Mouse (Mus musculus) cerebellum, adult 2 months (tissue): Measurements from ENCODE around the gene Arhgef19. TPM values are rescaled to one million over a fixed set of nuclear protein-coding genes. Genes with fewer than 3 reads are reported as not detected.
A peak's percentile ranks its signal among the peaks of the same experiment; 100 is the strongest.

Experiments used
- DNase-seq, 2 experiments: peaks; one replicate each; pipeline ENCODE4 v3.0.0; 2021
- H3K27ac ChIP-seq: fragments of 200-500 bp; 2 replicates; pipeline ENCODE4 v1.5.1; 2012; ENCODE audit warnings: low read length, control low read depth, inconsistent platforms; ENCODE audit not compliant: insufficient read depth
- H3K27me3 ChIP-seq: fragments of 200-500 bp; 2 replicates; pipeline ENCODE4 v1.6.1; 2012; ENCODE audit warnings: inconsistent platforms, mild to moderate bottlenecking, low read length, moderate library complexity; ENCODE audit not compliant: control insufficient read depth, insufficient read depth
- H3K4me1 ChIP-seq: fragments of 200-500 bp; 2 replicates; pipeline ENCODE4 v1.6.1; 2011; ENCODE audit warnings: low read length; ENCODE audit not compliant: control insufficient read depth, insufficient read depth
- H3K4me3 ChIP-seq: fragments of 200-500 bp; replicated peaks from 2 replicates; pipeline ENCODE3; 2011; ENCODE audit warnings: mild to moderate bottlenecking, low read depth, low read length, control low read depth; ENCODE audit not compliant: insufficient read depth
- CTCF ChIP-seq: fragments of 200-500 bp; IDR thresholded peaks from 2 replicates; pipeline ENCODE4 v1.5.1; 2011; ENCODE audit warnings: low read depth, mild to moderate bottlenecking, control low read depth, low read length, moderate library complexity, borderline replicate concordance; ENCODE audit not compliant: insufficient read depth
- POLR2A ChIP-seq: fragments of 200-500 bp; IDR thresholded peaks from 2 replicates; pipeline ENCODE4 v1.6.1; 2011; ENCODE audit warnings: low read length, control low read depth, borderline replicate concordance; ENCODE audit not compliant: insufficient read depth
- WGBS: fragments of 180-500 bp; shearing (Covaris S2); methylation state at CpG from one replicate; pipeline ENCODE4 v1.1.7; 2018; 5-methylcytosine and 5-hydroxymethylcytosine counted together
- polyA plus RNA-seq: library from polyadenylated mRNA; depleted of rRNA; stranded (reverse); fragments of >200 nt; gene quantifications from 2 replicates; pipeline ENCODE4 v1.2.3, GENCODE M21; 2012; rRNA removed

Arhgef19 gene
- polyA plus RNA-seq = 14.0 and 15.0 TPM in 2 replicates

DNA sequence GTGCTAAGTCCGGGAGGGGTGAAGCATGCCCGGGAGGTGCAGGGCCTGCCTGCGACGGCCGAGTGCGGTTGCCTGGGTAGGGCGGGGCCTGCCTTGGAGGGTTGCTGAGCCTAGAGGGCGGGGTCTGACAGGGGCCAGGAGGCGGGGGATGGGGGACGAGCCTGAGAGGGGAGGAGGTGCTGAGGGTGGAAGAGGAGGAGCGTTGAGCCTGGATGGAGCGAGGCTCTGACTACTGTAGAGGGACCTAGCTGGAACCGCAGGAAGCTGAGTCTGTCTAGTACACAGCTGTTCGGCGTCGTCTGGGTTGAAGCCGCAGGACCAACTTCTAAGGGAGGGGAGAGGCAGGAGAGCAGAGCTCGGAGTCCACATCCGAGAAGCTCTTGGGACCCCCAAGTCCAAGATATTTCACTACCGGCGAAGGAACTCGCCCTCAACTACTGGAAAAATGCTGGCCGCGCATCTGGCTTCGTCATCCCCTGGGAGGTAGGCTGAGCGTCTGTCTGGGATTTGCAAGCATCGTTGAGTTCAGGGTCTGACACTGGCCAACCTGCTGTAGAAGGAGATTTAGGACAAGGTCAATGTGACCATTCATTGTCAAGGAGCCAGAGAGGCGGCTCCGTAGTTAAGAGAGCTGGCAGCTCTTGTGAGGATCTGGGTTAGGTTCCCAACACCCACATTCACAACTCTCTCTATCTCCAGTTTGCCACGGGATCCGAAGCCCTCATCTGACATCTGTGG is at the start of gene Arhgef19:
TSS of gene Arhgef19 (plus strand) at position 112 of the 738 bp plus-strand sequence.
- Histone ChIP-seq H3K27ac (no peak within 1 kb of the TSS), H3K4me1 (0 out of 2 replicates have a peak, but pooled peaks cover 3% of the 10 kb centered on the region), H3K4me3 (peak within 1 kb of the TSS; percentile 36), H3K27me3 (no peaks in the 10 kb centered on the region; the same call in 1 of the 2 replicates)
- peak; percentile 50 to 57 for DNase-seq
- WGBS = 3% methylated on average over 31 of the region's 31 CpGs
- TF ChIP-seq POLR2A (no peak), CTCF (no peak)

DNA sequence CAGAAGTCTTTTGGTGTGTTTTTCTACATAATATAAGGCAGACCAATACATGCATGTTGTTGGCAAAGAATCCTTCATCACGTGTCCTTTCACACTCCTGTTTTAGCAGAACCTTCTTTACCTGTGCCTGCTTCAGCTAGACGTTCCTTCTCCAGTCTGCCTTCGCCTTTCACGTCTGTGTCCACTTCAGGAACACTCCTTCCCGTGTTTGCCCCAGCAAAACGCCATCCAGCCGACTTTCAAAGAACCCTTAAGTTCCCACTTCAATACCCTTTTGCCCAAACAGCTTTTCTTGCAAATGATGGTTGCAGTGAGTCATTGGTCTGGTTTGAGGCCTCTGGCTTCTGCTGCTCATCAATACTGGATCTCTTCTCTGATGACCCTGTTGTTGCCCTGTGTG is 48.0 kb upstream of the Arhgef19 start:
- H3K27me3 ChIP-seq = no peaks in the 10 kb centered on the region
- H3K27ac ChIP-seq = no peak overlapping the region
- DNase-seq = no peak
- H3K4me3 ChIP-seq = no peak overlapping the region
- H3K4me1 ChIP-seq = no peaks in the 10 kb centered on the region
- no peak for TF ChIP-seq POLR2A
- WGBS = 90% methylated on average over 7 of the region's 7 CpGs

DNA sequence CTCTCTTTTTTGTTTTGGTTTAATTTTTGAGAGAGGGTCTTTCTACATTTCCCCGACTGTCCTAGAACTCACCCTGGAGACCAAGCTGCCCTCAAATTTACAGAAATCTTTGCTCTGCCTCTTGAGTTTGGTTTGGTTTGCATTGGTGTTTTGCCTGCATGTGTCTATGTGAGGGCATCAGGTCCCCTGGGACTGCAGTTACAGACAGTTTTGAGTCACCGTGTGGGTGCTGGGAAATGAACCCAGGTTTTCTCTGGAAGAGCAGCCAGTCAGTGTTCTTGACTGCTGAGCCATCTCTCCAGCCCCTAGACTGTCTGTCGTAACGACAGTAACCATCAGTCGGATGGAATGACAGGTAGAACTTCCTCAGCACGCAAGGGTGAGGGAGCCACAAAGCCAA is 44.7 kb upstream of the Arhgef19 start:
- no peak for DNase-seq
- no peak overlapping the region for H3K4me3 ChIP-seq
- H3K27me3 ChIP-seq = no peaks in the 10 kb centered on the region
- TF ChIP-seq POLR2A (no peak), CTCF (no peak)
- no peak overlapping the region for H3K27ac ChIP-seq
- H3K4me1 ChIP-seq = no peaks in the 10 kb centered on the region
- WGBS = 93% methylated on average over 6 of the region's 6 CpGs

DNA sequence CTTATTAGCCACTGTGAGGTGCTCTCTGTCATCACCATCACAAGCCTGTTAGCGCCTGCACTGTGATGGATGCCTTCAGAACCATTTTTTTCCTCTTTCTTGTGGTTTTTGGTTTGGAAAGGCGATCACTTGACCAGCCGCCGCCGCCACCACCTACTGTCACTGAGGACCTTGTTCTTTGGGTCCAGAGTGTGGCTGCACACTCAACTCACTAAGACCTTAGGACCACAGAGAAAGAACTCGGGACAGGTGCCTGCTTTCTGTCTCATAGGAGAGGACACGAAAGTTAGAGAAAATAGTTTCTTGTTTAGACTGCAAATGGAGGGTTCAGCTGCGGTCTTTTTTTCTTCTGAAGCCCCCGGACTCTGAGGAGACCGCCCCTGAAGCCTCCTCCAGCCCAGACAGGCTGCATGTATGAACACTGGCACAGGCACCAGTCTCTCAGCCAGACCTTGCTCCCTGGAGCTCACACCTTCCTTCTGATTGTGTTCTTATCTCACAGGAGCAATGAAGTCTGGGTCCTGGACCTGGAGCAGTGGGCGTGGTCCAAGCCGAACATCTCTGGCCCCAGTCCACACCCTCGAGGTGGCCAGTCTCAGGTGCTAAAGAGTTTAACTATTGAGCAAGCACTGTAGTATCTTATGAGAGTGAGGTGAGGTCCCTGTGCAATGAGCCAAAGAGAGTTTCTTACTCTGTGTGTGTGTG is 42.2 kb upstream of the Arhgef19 start:
- Histone ChIP-seq H3K4me1 (no peaks in the 10 kb centered on the region), H3K4me3 (no peak overlapping the region), H3K27me3 (no peaks in the 10 kb centered on the region), H3K27ac (no peak overlapping the region)
- TF ChIP-seq POLR2A = no peak
- TF ChIP-seq CTCF = no peak
- 97% methylated on average over 13 of the region's 13 CpGs for WGBS
- DNase-seq = no peak

DNA sequence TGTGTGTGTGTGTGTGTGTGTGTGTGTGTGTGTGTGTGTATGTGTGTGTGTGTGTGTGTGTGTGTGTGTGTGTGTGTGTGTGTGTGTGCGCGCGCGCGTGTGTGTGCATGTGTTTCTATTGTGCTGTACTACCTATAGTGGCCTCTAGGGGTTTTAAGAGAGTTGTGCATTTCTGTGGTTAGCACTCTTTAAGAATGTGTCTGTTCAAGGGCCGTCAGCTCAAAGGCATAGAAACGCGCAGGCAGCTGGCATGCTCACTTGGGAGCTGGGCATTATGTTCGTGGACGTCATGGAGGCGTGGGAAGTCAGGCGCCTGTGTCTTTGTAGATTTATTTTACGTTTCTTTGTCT is 41.6 kb upstream of the Arhgef19 start:
- H3K4me3 ChIP-seq = no peak overlapping the region
- H3K27me3 ChIP-seq = no peaks in the 10 kb centered on the region
- 95% methylated on average over 8 of the region's 13 CpGs for WGBS
- DNase-seq = no peak
- no peak overlapping the region for H3K27ac ChIP-seq
- TF ChIP-seq CTCF (0 out of 2 replicates have a peak, but pooled peaks have one; percentile 6), POLR2A (no peak)
- H3K4me1 ChIP-seq = no peaks in the 10 kb centered on the region

DNA sequence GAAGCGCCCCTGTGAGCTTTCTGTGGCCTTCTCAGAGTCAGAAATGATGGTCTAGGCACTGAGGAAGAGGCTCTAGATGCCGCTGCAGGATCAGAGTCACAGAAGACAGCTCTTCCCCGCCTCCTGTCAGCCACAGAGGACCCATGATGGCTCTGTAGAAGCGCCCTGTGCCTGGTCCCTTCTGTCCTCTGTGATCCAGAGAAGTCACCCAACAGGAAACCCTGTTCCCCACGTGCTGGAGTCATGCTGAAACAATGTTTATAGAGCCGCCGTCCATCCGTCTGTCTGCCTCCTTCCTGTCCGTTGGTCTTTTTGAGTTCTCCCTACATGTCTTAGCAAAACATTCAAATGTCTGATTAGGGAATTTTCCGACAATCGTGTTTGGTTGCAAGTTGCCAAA is 38.4 kb upstream of the Arhgef19 start:
- no peak for TF ChIP-seq POLR2A
- no peaks in the 10 kb centered on the region for H3K27me3 ChIP-seq
- no peak for DNase-seq
- no peak overlapping the region for H3K27ac ChIP-seq
- no peaks in the 10 kb centered on the region for H3K4me1 ChIP-seq
- 80% methylated on average over 11 of the region's 11 CpGs for WGBS
- no peak overlapping the region for H3K4me3 ChIP-seq

DNA sequence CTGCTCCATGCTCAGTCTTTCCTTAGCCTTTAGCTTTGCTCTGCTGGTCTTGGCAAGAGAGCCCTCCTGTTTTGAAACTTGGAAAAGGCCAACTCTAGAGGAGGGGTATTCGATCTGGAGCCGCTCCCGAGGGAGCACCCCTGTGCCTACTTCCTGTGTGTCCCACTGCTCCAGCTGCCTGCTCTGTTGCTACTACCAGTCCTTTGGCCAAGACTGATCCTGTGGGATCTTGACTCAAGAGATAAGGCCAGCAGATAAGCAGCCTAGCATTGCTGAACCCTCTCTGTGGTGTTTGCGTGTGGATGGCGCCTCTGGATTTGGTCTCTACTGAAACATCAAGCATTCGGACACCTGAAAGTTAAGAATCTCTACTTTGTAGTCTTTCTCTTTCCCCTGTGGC is 37.1 kb upstream of the Arhgef19 start:
- WGBS = 80% methylated on average over 6 of the region's 6 CpGs
- no peak for TF ChIP-seq CTCF
- no peak for TF ChIP-seq POLR2A
- Histone ChIP-seq H3K27me3 (no peaks in the 10 kb centered on the region), H3K4me1 (no peaks in the 10 kb centered on the region), H3K4me3 (no peak overlapping the region), H3K27ac (no peak overlapping the region)
- DNase-seq = no peak

DNA sequence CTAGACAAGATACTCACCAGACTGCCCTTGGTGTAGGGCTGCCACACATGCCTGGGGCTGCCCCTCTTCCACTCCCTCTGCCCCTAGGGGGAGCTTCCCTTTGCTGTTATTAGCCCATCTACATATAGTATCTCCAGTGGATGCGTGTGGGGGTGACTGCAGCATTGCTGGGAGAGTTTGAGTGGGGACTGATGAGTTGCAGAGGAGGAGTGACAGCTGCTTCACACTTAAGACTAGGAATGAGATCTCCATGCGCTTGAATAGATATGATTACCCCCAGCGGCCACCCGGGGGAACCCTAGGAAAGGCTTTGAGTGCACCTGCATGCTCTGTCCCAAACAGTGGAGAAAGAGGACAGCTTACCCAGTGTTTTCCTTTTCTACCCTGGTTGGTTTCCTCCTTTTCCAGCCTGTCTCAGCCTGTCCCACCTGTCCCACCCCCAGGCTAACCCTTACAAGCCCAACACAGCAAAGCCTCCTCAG is 34.7 kb upstream of the Arhgef19 start:
- Histone ChIP-seq H3K27me3 (no peaks in the 10 kb centered on the region), H3K4me3 (no peak overlapping the region), H3K27ac (no peak overlapping the region), H3K4me1 (no peaks in the 10 kb centered on the region)
- TF ChIP-seq POLR2A (no peak), CTCF (no peak)
- WGBS = 62% methylated on average over 4 of the region's 4 CpGs
- DNase-seq = no peak

DNA sequence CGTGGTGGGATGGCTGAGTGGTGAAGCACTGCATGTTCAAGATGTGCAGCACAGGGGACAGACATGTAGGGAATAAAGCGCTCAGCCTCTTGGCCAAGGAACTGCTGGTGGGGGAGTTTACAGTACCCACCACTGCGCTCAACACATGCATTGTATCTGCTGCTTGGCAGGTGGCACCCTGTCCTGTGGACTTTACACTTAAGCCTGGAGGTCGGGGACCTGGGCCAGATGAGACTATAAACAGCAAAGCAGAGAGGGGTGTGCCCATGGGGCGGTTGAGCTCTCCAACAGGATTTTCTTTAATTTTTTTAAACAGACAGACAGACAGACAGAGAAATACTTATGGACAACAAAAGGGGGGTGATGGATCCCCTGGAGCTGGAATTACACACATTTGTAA is 32.2 kb upstream of the Arhgef19 start:
- 90% methylated on average over 5 of the region's 5 CpGs for WGBS
- Histone ChIP-seq H3K4me3 (no peak overlapping the region), H3K27me3 (no peaks in the 10 kb centered on the region), H3K4me1 (peaks cover 4% of the 10 kb centered on the region; the same call in 1 of the 2 replicates), H3K27ac (no peak overlapping the region)
- TF ChIP-seq CTCF (no peak), POLR2A (no peak)
- DNase-seq = no peak
